Mouse (Mus musculus) stomach, postnatal 0 days (tissue): ENCODE data around the gene Chmp4b.

Source experiments
- CTCF ChIP-seq: IDR thresholded peaks from 2 replicates; pipeline ENCODE4 v1.5.1; 2016; ENCODE audit warnings: antibody characterized with exemption, low read depth, mild to moderate bottlenecking, moderate library complexity
- EP300 ChIP-seq: optimal IDR thresholded peaks from 2 replicates; pipeline ENCODE3; 2016; ENCODE audit warnings: antibody characterized with exemption

DNA sequence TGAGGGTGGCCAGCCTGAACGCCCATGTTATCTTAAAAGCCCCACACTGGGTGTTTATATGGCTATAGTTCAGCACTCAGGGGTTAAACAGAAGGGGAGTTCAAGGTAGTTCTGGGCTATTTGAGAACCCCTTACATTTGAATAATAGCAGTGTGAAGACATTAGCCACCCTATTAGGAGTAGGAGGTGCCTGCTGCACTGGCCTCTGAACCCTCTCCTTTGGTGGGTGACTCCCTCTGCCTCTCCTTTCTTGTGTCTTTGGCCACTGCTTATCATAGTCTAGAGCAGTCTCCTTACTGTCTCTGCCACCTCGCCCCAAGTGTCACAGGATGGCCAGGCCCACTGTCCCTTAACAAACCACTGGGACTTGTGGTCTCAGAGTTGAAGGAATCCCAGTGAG is 28.8 kb downstream of the Chmp4b start:
- no peak for TF ChIP-seq CTCF
- no peak for TF ChIP-seq EP300
